Mouse (Mus musculus) heart, adult 2 months (tissue): Measurements from ENCODE around the gene Myo1d.

Experiments used
- CTCF ChIP-seq: fragments of 200-600 bp; IDR thresholded peaks from 2 replicates; pipeline ENCODE4 v1.8.1; 2022; ENCODE audit warnings: antibody characterized with exemption, mild to moderate bottlenecking, moderate library complexity
- EP300 ChIP-seq: fragments of 200-500 bp; IDR thresholded peaks from 2 replicates; pipeline ENCODE4 v1.6.1; 2011; ENCODE audit warnings: low read depth, low read length, control low read depth; ENCODE audit not compliant: insufficient read depth

- TF ChIP-seq CTCF (no peak), EP300 (no peak)
These were observed 201.8 kb downstream of the Myo1d start for GRCm38 (mm10) chr11:80577747-80578640.
